Mouse (Mus musculus) CH12.LX (cell line): Measurements from ENCODE around the gene Upp1. TPM values are rescaled to one million over a fixed set of nuclear protein-coding genes. Genes with fewer than 3 reads are reported as not detected.
A peak's percentile ranks its signal among the peaks of the same experiment; 100 is the strongest.

Experiments used
- DNase-seq: peaks from one replicate; pipeline ENCODE4 v3.0.0-alpha.2; 2013; ENCODE audit errors: extremely low read depth
- H3K27ac ChIP-seq: 2 replicates; pipeline ENCODE4 v1.5.1; 2012; ENCODE audit warnings: low read depth, mild to moderate bottlenecking, control low read depth, moderate library complexity; ENCODE audit not compliant: insufficient read depth
- H3K27me3 ChIP-seq: replicated peaks from 2 replicates; pipeline ENCODE3; 2012; ENCODE audit warnings: inconsistent platforms
- H3K36me3 ChIP-seq, 2 experiments: replicated peaks in 1 of 2; 2 replicates each; pipeline versions ENCODE3 to v1.6.1; 2012; ENCODE audit warnings: inconsistent platforms in 1 of 2, low read length in 1 of 2, mild to moderate bottlenecking in 1 of 2, mixed read lengths in 1 of 2, moderate library complexity in 1 of 2; ENCODE audit not compliant: control insufficient read depth in 1 of 2, insufficient read depth in 1 of 2
- H3K4me1 ChIP-seq, 2 experiments: 2 replicates each; pipeline ENCODE4 v1.6.1; 2012; ENCODE audit warnings: inconsistent platforms in 1 of 2, moderate library complexity in 1 of 2; ENCODE audit not compliant: insufficient read depth in 2 of 2, control insufficient read depth in 1 of 2
- H3K4me2 ChIP-seq: 2 replicates; pipeline ENCODE4 v1.6.1; 2012; ENCODE audit warnings: low read depth, mild to moderate bottlenecking, control low read depth; ENCODE audit not compliant: poor library complexity, insufficient read depth, severe bottlenecking
- H3K4me3 ChIP-seq, 3 experiments: fragments of 150-350 bp in 1 of 3; sonication (generic) in 1 of 3; replicated peaks in 1 of 3; 2 replicates each; pipeline versions ENCODE3 to v1.5.1; 2011 to 2012; ENCODE audit warnings: low read depth in 2 of 3, low read length in 2 of 3, mild to moderate bottlenecking in 2 of 3, moderate library complexity in 2 of 3, control low read depth in 1 of 3, improper control_type of control experiment in 1 of 3, inconsistent platforms in 1 of 3, mixed read lengths in 1 of 3; ENCODE audit not compliant: poor library complexity in 1 of 3
- H3K79me2 ChIP-seq: replicated peaks from 2 replicates; pipeline ENCODE4 v1.6.1; 2012; ENCODE audit warnings: mild to moderate bottlenecking, moderate library complexity; ENCODE audit not compliant: control insufficient read depth, poor library complexity, insufficient read depth, severe bottlenecking; ENCODE audit errors: extremely low read depth
- H3K9ac ChIP-seq: 2 replicates; pipeline ENCODE4 v1.6.1; 2012; ENCODE audit warnings: low read depth, mild to moderate bottlenecking, control low read depth, moderate library complexity; ENCODE audit not compliant: insufficient read depth
- H3K9me3 ChIP-seq: replicated peaks from 2 replicates; pipeline ENCODE3; 2012; ENCODE audit warnings: low read length, inconsistent platforms, mixed read lengths
- CHD1 ChIP-seq: IDR thresholded peaks from 2 replicates; pipeline ENCODE4 v1.6.1; 2012; ENCODE audit warnings: low read depth, low read length, improper control_type of control experiment, inconsistent platforms
- CTCF ChIP-seq, 2 experiments: IDR thresholded peaks in 1 of 2; conservative IDR thresholded peaks in 1 of 2; 2 replicates each; pipeline ENCODE4 v1.5.1; 2011 to 2012; ENCODE audit warnings: low read depth in 2 of 2, low read length in 2 of 2, improper control_type of control experiment in 1 of 2, inconsistent platforms in 1 of 2, mild to moderate bottlenecking in 1 of 2, moderate library complexity in 1 of 2
- EP300 ChIP-seq: IDR thresholded peaks from 2 replicates; pipeline ENCODE4 v1.6.1; 2011; ENCODE audit warnings: low read length, improper control_type of control experiment
- ETS1 ChIP-seq: conservative IDR thresholded peaks from 2 replicates; pipeline ENCODE4 v1.6.1; 2012; ENCODE audit warnings: low read depth, mild to moderate bottlenecking, inconsistent platforms, low read length, improper control_type of control experiment, moderate library complexity
- MXI1 ChIP-seq: IDR thresholded peaks from 2 replicates; pipeline ENCODE4 v1.6.1; 2011; ENCODE audit warnings: mild to moderate bottlenecking, low read depth, low read length, improper control_type of control experiment
- POLR2A ChIP-seq: IDR thresholded peaks from 2 replicates; pipeline ENCODE4 v1.6.1; 2011; ENCODE audit warnings: low read depth, mild to moderate bottlenecking, improper control_type of control experiment, low read length
- RCOR1 ChIP-seq: conservative IDR thresholded peaks from 2 replicates; pipeline ENCODE4 v1.6.1; 2012; ENCODE audit warnings: low read depth, mild to moderate bottlenecking, inconsistent platforms, low read length, improper control_type of control experiment
- SMC3 ChIP-seq: IDR thresholded peaks from 2 replicates; pipeline ENCODE4 v1.6.1; 2011; ENCODE audit warnings: low read depth, low read length, improper control_type of control experiment
- USF2 ChIP-seq: conservative IDR thresholded peaks from 2 replicates; pipeline ENCODE4 v1.6.1; 2011; ENCODE audit warnings: low read depth, low read length, improper control_type of control experiment
- ZKSCAN1 ChIP-seq: IDR thresholded peaks from 2 replicates; pipeline ENCODE4 v1.6.1; 2012; ENCODE audit warnings: low read depth, inconsistent platforms, low read length, improper control_type of control experiment, borderline replicate concordance
- ZMIZ1 ChIP-seq: IDR thresholded peaks from 2 replicates; pipeline ENCODE4 v1.6.1; 2012; ENCODE audit warnings: low read depth, mild to moderate bottlenecking, inconsistent platforms, low read length, improper control_type of control experiment
- ZNF384 ChIP-seq: IDR thresholded peaks from 2 replicates; pipeline ENCODE4 v1.6.1; 2012; ENCODE audit warnings: low read depth, low read length, improper control_type of control experiment, inconsistent platforms
- dilution Hi-C: fragments of 300-500 bp; cut with MboI; formaldehyde crosslinking; loops from 2 replicates; pipeline ENCODE4 v1.14.3; 2020; ENCODE audit warnings: low sequenced_read_pairs; ENCODE audit not compliant: extremely low pct_unique_long_range_greater_than_20kb, extremely low pct_ligation_motif_present
- in situ Hi-C: fragments of 300-500 bp; cut with MboI; formaldehyde crosslinking; loops from 3 replicates; pipeline ENCODE4 v1.14.3; 2019; ENCODE audit warnings: low sequenced_read_pairs, low pct_ligation_motif_present, low pct_unique_long_range_greater_than_20kb, mixed read lengths
- polyA plus RNA-seq: library from polyadenylated mRNA; unstranded; fragments of >175 nt; gene quantifications from 2 replicates; pipeline ENCODE4 v1.2.1, GENCODE M21; 2012; ENCODE audit warnings: low read depth; ENCODE audit not compliant: insufficient read length
- total RNA-seq, 2 experiments: library from RNA; depleted of rRNA; stranded (reverse); fragments of 300-350 nt in 1 of 2; fragments of >200 nt in 1 of 2; gene quantifications; 2 replicates each; pipeline ENCODE4 v1.2.3; 2012 to 2014

The Upp1 gene
- total and polyA plus RNA-seq, 3 experiments = 0.21 TPM; not detected in 2

DNA sequence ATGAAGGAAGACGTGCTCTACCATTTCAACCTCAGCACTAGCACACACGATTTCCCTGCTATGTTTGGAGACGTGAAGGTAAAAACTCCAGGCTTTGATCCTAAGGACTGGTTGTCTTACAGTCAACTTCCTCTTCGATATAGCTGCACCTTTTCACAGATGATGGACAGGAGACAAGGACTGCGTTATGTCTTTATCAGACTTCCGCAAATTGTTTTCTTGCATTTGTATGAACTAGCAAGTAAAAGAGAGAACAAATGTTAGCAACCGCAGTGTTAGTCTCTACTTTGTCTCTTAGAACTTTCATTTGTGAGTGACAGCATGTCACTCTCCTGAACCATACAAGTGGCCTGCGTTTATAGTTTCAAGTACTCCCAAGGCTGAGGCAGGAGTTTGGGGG is 11.6 kb downstream of the Upp1 start:
- dilution Hi-C loops = loop anchor here (25.0 kb wide), 1 partner anchor 142 kb away; no protein-coding TSS in a partner anchor

DNA sequence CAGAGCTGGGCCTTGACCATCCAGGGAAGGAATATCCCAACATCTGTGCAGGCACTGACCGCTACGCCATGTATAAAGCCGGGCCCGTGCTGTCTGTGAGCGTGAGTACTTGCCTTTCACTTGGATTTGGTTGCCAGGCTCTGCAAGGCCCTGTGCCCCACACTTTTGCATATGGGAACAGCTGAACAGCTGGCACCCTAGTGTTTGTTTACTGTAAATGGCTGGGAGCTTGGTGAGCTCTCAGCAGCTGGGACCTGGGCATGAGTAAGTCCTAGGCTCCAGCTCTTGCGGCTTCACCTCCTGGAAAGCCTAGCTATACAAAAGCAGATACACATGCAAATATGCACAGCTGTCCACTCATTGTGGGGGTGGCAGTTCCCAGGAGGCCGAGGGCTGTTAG is 13.8 kb downstream of the Upp1 start:
- H3K27me3 ChIP-seq = peaks cover 76% of the 10 kb centered on the region
- H3K4me1 ChIP-seq = no peaks in the 10 kb centered on the region
- dilution Hi-C loops = loop anchor here (25.0 kb wide), 1 partner anchor 144 kb away; no protein-coding TSS in a partner anchor
- H3K9me3 ChIP-seq = no peaks in the 10 kb centered on the region
- no peak for DNase-seq
- no peak overlapping the region for H3K4me3 ChIP-seq
- TF ChIP-seq ETS1 = no peak
- no peak overlapping the region for H3K27ac ChIP-seq
- in situ Hi-C loops = loop anchor here (10.0 kb wide), 1 partner anchor 597 kb away; no protein-coding TSS in a partner anchor
- no peaks in the 10 kb centered on the region for H3K79me2 ChIP-seq
- H3K36me3 ChIP-seq = no peaks in the 10 kb centered on the region
- H3K4me2 ChIP-seq = no peak overlapping the region
- no peak overlapping the region for H3K9ac ChIP-seq

More for the DNA sequence above, 11.6 kb downstream of the Upp1 start:
- no peak overlapping the region for H3K4me3 ChIP-seq
- TF ChIP-seq SMC3 (no peak), ZMIZ1 (no peak), CHD1 (no peak), POLR2A (no peak), RCOR1 (no peak), USF2 (no peak), ZKSCAN1 (no peak)
- peaks cover 82% of the 10 kb centered on the region for H3K27me3 ChIP-seq
- no peaks in the 10 kb centered on the region for H3K4me1 ChIP-seq
- no peaks in the 10 kb centered on the region for H3K9me3 ChIP-seq
- DNase-seq = no peak
- H3K79me2 ChIP-seq = no peaks in the 10 kb centered on the region
- no peak overlapping the region for H3K4me2 ChIP-seq
- H3K27ac ChIP-seq = no peak overlapping the region
- H3K9ac ChIP-seq = no peak overlapping the region
- in situ Hi-C loops = no loop called here
- H3K36me3 ChIP-seq = no peaks in the 10 kb centered on the region

DNA sequence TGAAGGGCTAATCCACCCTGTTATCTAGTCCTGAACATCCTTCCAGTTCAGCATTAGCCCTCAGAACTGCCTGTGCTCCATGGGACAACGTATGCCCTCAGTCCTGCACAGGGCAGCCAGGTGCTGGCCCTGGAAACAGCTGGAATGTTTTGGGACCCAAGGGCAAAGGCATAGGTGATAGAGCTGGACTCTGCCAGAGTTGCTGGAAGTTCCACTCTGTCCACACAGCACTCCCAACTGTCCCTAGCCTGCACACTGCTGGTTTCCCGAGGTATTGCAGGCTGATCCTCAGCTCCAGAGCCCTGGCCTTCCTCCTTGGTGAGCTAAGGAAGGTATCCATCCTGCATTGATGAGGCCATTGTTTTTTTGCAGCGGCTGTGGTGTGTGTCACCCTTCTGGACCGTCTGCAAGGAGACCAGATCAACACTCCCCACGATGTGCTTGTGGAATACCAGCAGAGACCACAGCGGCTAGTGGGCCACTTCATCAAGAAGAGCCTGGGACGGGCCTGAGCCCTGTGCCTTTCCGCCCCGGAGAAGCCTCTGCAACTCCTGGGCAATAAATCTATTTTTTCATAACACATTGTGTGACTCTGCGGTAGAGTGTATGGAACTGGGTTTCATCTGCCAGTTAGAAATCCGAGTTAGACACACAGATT is 17.8 kb downstream of the Upp1 start:
- H3K4me3 ChIP-seq = no peak overlapping the region

More for the DNA sequence above, 17.8 kb downstream of the Upp1 start:
- Histone ChIP-seq H3K36me3 (no peaks in the 10 kb centered on the region), H3K27ac (no peak overlapping the region), H3K27me3 (peaks cover 69% of the 10 kb centered on the region), H3K9me3 (no peaks in the 10 kb centered on the region), H3K4me2 (no peak overlapping the region), H3K9ac (no peak overlapping the region), H3K79me2 (no peaks in the 10 kb centered on the region), H3K4me1 (no peaks in the 10 kb centered on the region)
- dilution Hi-C loops (loop anchor here (25.0 kb wide), 1 partner anchor 148 kb away; no protein-coding TSS in a partner anchor), in situ Hi-C loops (loop anchor here (5.0 to 10.0 kb wide), 2 partner anchors 148 to 601 kb away; no protein-coding TSS in a partner anchor)
- DNase-seq = no peak
- TF ChIP-seq MXI1 = no peak
- TF ChIP-seq EP300 = no peak
- TF ChIP-seq ZNF384 = no peak
- no peak for TF ChIP-seq POLR2A
- peak; percentile 17 to 32; a peak in 2 of 4 replicates for TF ChIP-seq CTCF (conservative IDR thresholded peaks at IDR 0.05 in 1 of 2, IDR thresholded peaks at IDR 0.05 in 1 of 2; ENCODE audit: low read depth in 2 of 2, low read length in 2 of 2)
